Mouse (Mus musculus) myocyte (in vitro differentiated cells): ENCODE measurements at regions not wholly inside any gene's neighbourhood (a gene's known extent, or its start where the extent isn't known, plus 50 kb on each side); places are given as distances from the start of the nearest gene placed in this dataset.

Source experiments
- H3K27me3 ChIP-seq: one replicate; pipeline ENCODE4 v1.6.1; 2011; ENCODE audit not compliant: control insufficient read depth, insufficient read depth, insufficient read length
- H3K36me3 ChIP-seq: one replicate; pipeline ENCODE4 v1.6.1; 2011; ENCODE audit not compliant: control insufficient read depth, insufficient read depth
- H3K4me2 ChIP-seq: one replicate; pipeline ENCODE4 v1.6.1; 2011; ENCODE audit warnings: low read depth, control low read depth
- H3K4me3 ChIP-seq: one replicate; pipeline ENCODE4 v1.5.1; 2011; ENCODE audit warnings: mild to moderate bottlenecking, control low read depth, moderate library complexity
- H3K79me2 ChIP-seq: one replicate; pipeline ENCODE4 v1.6.1; 2011; ENCODE audit not compliant: control insufficient read depth, insufficient read depth
- H3ac ChIP-seq: one replicate; pipeline ENCODE4 v1.6.1; 2011; ENCODE audit not compliant: control insufficient read depth, insufficient read length
- CEBPB ChIP-seq: IDR thresholded peaks from 2 replicates; pipeline ENCODE4 v1.6.1; 2011; ENCODE audit warnings: mild to moderate bottlenecking, moderate library complexity; ENCODE audit not compliant: poor library complexity, insufficient read depth, severe bottlenecking
- E2F4 ChIP-seq: IDR thresholded peaks from one replicate; pipeline ENCODE4 v1.6.1; 2011; ENCODE audit warnings: mild to moderate bottlenecking, control low read depth, moderate library complexity; ENCODE audit not compliant: insufficient read depth
- MAX ChIP-seq: IDR thresholded peaks from one replicate; pipeline ENCODE4 v1.6.1; 2011; ENCODE audit warnings: low read depth, mild to moderate bottlenecking, control low read depth
- MYOD1 ChIP-seq, 3 experiments: IDR thresholded peaks; one replicate each; pipeline ENCODE4 v1.6.1; 2011; ENCODE audit warnings: control low read depth in 2 of 3, low read depth in 2 of 3, mild to moderate bottlenecking in 2 of 3, moderate library complexity in 1 of 3; ENCODE audit not compliant: insufficient read length in 2 of 3, control insufficient read depth in 1 of 3
- MYOG ChIP-seq, 3 experiments: IDR thresholded peaks; one replicate each; pipeline ENCODE4 v1.6.1; 2011; ENCODE audit warnings: control low read depth in 2 of 3, low read depth in 2 of 3, mild to moderate bottlenecking in 2 of 3; ENCODE audit not compliant: insufficient read length in 2 of 3, control insufficient read depth in 1 of 3, insufficient read depth in 1 of 3
- POLR2A ChIP-seq: IDR thresholded peaks from one replicate; pipeline ENCODE4 v1.6.1; 2011; ENCODE audit warnings: low read depth, mild to moderate bottlenecking, control low read depth, moderate library complexity; ENCODE audit not compliant: insufficient read length
- POLR2AphosphoS2 ChIP-seq: IDR thresholded peaks from one replicate; pipeline ENCODE4 v1.6.1; 2011; ENCODE audit warnings: low read depth, control low read depth; ENCODE audit not compliant: insufficient read length
- REST ChIP-seq: IDR thresholded peaks from one replicate; pipeline ENCODE4 v1.6.1; 2011; ENCODE audit warnings: mild to moderate bottlenecking, control low read depth, moderate library complexity; ENCODE audit not compliant: insufficient read depth, insufficient read length
- SRF ChIP-seq: IDR thresholded peaks from one replicate; pipeline ENCODE4 v1.6.1; 2011; ENCODE audit warnings: low read depth; ENCODE audit not compliant: control insufficient read depth, insufficient read length
- TCF12 ChIP-seq: IDR thresholded peaks from one replicate; pipeline ENCODE4 v1.6.1; 2011; ENCODE audit warnings: mild to moderate bottlenecking, control low read depth; ENCODE audit not compliant: poor library complexity, insufficient read depth, severe bottlenecking
- TCF3 ChIP-seq: IDR thresholded peaks from one replicate; pipeline ENCODE4 v1.6.1; 2011; ENCODE audit warnings: low read depth, control low read depth; ENCODE audit not compliant: insufficient read length
- USF1 ChIP-seq: IDR thresholded peaks from one replicate; pipeline ENCODE4 v1.6.1; 2011; ENCODE audit warnings: low read depth, mild to moderate bottlenecking, control low read depth, moderate library complexity

DNA sequence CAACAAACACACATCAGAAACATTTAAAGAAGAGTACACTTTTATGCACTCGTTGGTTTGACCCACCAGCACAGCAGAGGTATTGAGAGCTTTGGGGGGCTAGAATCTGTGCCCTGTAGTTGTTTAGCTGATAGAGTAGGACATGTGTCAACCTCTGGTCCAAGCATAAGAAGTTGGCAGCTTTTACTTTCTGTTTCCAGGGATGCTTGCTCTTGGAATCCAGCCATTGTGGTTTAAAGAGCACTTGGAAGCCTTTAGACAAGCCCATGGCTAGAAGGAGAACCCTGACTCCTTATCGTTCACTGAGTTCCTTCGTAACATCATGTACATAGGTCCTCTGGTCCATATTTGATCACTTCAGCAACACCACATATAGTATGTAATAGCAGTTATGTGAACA, 212.3 kb downstream of the Dact1 start:
- Histone ChIP-seq H3K4me3 (no peak overlapping the region), H3ac (no peak overlapping the region), H3K27me3 (no peaks in the 10 kb centered on the region), H3K79me2 (no peaks in the 10 kb centered on the region), H3K36me3 (no peaks in the 10 kb centered on the region), H3K4me2 (no peak overlapping the region)
- TF ChIP-seq POLR2A (no peak), TCF12 (no peak), E2F4 (no peak), REST (no peak), TCF3 (no peak), CEBPB (no peak), SRF (no peak), MYOG (IDR thresholded peaks at IDR 0.05; ENCODE audit: control insufficient read depth in 1 of 3, insufficient read depth in 1 of 3, insufficient read length in 2 of 3, low read depth in 2 of 3) (no peak), MAX (no peak), USF1 (no peak), MYOD1 (IDR thresholded peaks at IDR 0.05; ENCODE audit: control insufficient read depth in 1 of 3, insufficient read length in 2 of 3, low read depth in 2 of 3) (no peak), POLR2AphosphoS2 (no peak)

DNA sequence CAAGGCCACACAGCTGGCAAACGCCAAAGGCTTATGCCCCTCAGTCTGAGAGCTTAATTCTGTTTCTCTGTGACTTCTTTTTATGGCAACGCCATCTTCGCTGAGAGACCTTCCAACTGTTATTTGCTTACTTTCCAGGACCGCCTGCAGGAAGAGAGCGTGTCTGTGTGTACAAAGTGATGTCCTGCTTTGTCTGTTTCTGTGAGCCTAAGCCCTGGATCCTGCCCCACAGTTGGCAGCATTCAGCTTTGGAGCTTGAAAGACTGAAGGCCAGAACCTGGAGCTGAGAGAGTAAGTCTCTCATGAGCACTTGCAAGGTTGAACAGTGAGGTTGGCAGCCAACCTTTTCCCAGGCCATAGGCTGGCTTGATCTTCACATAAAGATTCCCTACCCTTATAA, 212.8 kb downstream of the Dact1 start:
- TF ChIP-seq MYOG (IDR thresholded peaks at IDR 0.05; ENCODE audit: control insufficient read depth in 1 of 3, insufficient read depth in 1 of 3, insufficient read length in 2 of 3, low read depth in 2 of 3) (no peak), REST (no peak), POLR2A (no peak)
- no peaks in the 10 kb centered on the region for H3K79me2 ChIP-seq
- H3K4me3 ChIP-seq = no peak overlapping the region

DNA sequence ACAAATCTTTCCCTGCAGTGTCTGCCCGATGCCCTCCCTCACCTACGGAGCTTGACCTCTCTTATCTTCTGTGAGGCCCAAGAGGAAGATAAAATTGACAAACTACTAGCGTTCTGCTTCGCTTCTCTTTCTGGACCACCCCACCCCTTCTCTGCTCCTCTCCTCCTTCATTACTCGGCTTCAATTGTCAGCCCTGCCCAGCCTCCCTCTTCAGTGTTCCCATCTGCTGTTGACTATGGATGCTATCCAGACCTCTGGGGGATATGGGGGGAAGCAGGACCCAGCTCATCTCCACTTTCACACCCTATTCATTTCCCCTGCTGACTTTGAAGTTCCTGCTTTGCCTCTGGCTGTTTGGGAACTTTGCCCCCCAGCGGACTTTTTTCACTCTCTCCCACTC, 214.5 kb downstream of the Dact1 start:
- Histone ChIP-seq H3K4me2 (no peak overlapping the region), H3K79me2 (no peaks in the 10 kb centered on the region), H3K4me3 (no peak overlapping the region), H3K36me3 (no peaks in the 10 kb centered on the region), H3K27me3 (no peaks in the 10 kb centered on the region), H3ac (no peak overlapping the region)
- TF ChIP-seq POLR2A (no peak), SRF (no peak), MAX (no peak), TCF12 (no peak), TCF3 (no peak), MYOG (IDR thresholded peaks at IDR 0.05; ENCODE audit: control insufficient read depth in 1 of 3, insufficient read depth in 1 of 3, insufficient read length in 2 of 3, low read depth in 2 of 3) (no peak), CEBPB (no peak)

More for the DNA sequence above, 212.8 kb downstream of the Dact1 start:
- H3K27me3 ChIP-seq = no peaks in the 10 kb centered on the region
- H3K4me2 ChIP-seq = no peak overlapping the region
- no peaks in the 10 kb centered on the region for H3K36me3 ChIP-seq
- H3ac ChIP-seq = no peak overlapping the region

DNA sequence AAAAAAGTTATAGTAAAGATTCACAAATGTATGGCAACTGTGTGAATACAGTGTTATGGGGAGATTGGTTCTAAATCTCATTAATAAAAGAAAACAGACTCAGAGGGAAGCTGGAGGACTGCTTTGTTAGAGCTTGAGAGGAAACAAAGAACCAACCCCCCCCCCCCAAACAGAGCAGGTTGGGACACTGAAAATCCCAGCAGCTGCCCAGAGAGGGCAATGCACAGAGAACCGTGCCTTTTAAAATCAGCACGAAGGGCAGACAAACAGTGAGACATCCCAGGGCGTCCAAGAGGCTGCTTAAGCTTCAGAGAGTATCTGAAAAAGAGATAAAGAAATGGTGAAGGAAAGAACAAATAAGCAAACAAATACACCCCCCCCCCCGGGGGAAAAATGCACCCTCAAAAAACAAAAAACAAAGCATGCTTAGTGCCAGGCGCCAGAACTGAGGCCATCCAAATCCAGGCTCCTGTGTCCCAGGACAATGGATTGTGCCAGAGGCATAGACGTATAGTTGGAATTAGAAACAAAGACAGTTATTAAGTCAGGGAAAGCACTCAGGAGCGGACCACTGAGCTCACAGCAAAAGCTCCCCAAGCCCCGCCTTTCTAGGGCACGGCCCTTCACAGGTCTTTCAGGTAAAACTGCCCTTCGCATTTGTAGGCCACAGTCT, 215.7 kb downstream of the Dact1 start:
- Histone ChIP-seq H3K79me2 (no peaks in the 10 kb centered on the region), H3K27me3 (no peaks in the 10 kb centered on the region), H3ac (no peak overlapping the region), H3K4me2 (no peak overlapping the region), H3K4me3 (no peak overlapping the region), H3K36me3 (no peaks in the 10 kb centered on the region)
- TF ChIP-seq POLR2A (no peak), MAX (no peak), USF1 (no peak), SRF (no peak), TCF3 (no peak), TCF12 (no peak), CEBPB (no peak)

DNA sequence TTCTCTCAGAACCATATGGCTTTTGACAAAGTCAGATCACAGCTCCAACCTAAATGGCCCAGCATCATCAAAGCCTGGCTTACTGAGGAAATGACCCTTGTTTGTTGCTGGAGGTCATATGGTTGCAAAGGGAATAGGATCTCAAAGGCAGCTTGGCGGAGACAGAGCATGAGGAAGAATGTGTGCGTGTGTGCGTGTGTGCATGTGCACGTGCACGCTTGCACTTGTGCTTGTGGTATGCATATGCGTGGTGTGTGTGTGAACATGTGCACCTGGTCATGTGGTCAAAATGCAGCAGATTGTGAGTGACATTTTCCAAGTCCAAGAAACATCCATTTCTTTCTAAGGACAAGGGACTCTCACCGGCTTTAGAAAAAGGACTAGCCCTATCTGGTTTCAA, 216.9 kb downstream of the Dact1 start:
- Histone ChIP-seq H3K27me3 (no peaks in the 10 kb centered on the region), H3K4me3 (no peak overlapping the region), H3K79me2 (no peaks in the 10 kb centered on the region), H3K4me2 (no peak overlapping the region), H3K36me3 (no peaks in the 10 kb centered on the region), H3ac (no peak overlapping the region)
- no peak for TF ChIP-seq TCF3
- no peak for TF ChIP-seq REST
- TF ChIP-seq USF1 = no peak
- no peak for TF ChIP-seq SRF
